ENCODE assay signal across 7 mouse cellular contexts in the genomic region with DNA sequence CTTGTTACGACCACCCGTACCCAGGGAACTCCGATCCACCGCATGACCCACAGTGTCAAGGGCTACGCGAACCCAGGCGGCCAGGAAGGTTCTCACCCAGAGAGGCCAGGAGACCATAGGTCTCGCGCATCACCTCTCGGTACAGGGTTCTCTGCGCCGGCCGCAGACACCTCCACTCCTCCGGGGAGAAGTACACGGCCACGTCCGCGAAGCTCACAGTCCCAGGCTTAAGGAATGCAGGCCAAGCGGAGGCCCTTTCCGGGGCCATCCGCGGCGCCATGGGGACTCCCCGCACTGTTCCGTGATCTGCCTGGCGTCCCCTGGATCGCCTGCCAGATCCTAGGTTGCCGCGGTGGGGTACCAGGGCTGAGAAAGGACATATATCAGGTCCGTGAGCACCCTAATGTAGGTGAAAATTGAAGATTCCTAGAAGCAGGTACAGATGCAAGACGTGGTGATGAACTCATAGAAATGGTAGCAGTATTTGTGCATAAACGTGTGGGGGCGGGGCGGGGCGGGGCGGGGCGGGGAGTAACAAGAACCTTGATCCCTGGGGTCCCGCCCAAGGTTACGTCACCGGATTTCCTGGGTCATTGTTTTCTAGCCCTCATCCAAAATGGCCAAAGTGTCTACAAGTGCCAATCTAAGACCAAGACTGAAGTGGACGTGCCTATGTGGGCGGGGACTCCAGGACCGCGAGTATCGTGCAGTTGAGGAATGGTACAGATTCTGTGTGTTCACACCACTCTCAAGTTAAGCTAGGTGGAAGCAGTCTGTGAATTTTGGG. TPM values are rescaled to one million over a fixed set of nuclear protein-coding genes. Genes with fewer than 3 reads are reported as not detected.
DNase-seq lines count a peak whose midpoint lies in the region; ATAC-seq lines count a peak whose summit lies in the region.

TSS of gene E430018J23Rik (minus strand) at position 473 of the 787 bp plus-strand sequence.

- H3K36me3 ChIP-seq in intestine, embryonic 15.5 days: peaks cover 14% of the 10 kb centered on the region
- H3K36me3 ChIP-seq in midbrain, embryonic 10.5 days: peaks cover 20% of the 10 kb centered on the region

- H3K27me3 ChIP-seq in intestine, embryonic 15.5 days (replicated peaks): no peaks in the 10 kb centered on the region
- no peaks in the 10 kb centered on the region for H3K27me3 ChIP-seq in midbrain, embryonic 10.5 days (ENCODE audit: low read depth, poor library complexity, severe bottlenecking)

- H3K27ac ChIP-seq in intestine, embryonic 15.5 days: peak within 1 kb of the TSS; percentile 91
- peak within 1 kb of the TSS; percentile 90 for H3K27ac ChIP-seq in midbrain, embryonic 10.5 days (replicated peaks)

- peak; percentile 96 for ATAC-seq in intestine, embryonic 15.5 days

- no peaks in the 10 kb centered on the region for H3K9me3 ChIP-seq in intestine, embryonic 15.5 days
- H3K9me3 ChIP-seq in midbrain, embryonic 10.5 days (replicated peaks): no peaks in the 10 kb centered on the region

- WGBS in intestine, embryonic 15.5 days: under 1% methylated on average over 45 of the region's 45 CpGs
- whole genome bisulfite sequencing in midbrain, embryonic 10.5 days: 1% methylated on average over 45 of the region's 45 CpGs

- intact Hi-C loops in gastrocnemius, postnatal 36 days (cut with DNase I): no loop called here
- intact Hi-C loops in left cerebral cortex, postnatal 25 days (cut with DNase I): no loop called here

- DNase-seq in adrenal gland, adult 2 months: peak; percentile 97
- peak; percentile 98 for DNase-seq in embryo, embryonic 11.5 days (ENCODE audit: low read depth, low spot score)
- peak; percentile 96 to 97 for DNase-seq in gastrocnemius, postnatal 36 days
- peak; percentile 95 to 99 for DNase-seq in left cerebral cortex, postnatal 25 days (ENCODE audit: low spot score in 2 of 2)
- DNase-seq in midbrain, embryonic 10.5 days (ENCODE audit: low spot score): peak; percentile 95
- DNase-seq in right cerebral cortex, postnatal 4 days: peak; percentile 92

- peak within 1 kb of the TSS; percentile 83 for H3K9ac ChIP-seq in intestine, embryonic 15.5 days

- H3K4me1 ChIP-seq in intestine, embryonic 15.5 days (replicated peaks): peaks cover 9% of the 10 kb centered on the region
- H3K4me1 ChIP-seq in midbrain, embryonic 10.5 days: peaks cover 26% of the 10 kb centered on the region

- peak within 1 kb of the TSS; percentile 72 for H3K4me3 ChIP-seq in intestine, embryonic 15.5 days (replicated peaks)
- peak within 1 kb of the TSS; percentile 81 for H3K4me3 ChIP-seq in midbrain, embryonic 10.5 days

- peak within 1 kb of the TSS; percentile 74 for H3K4me2 ChIP-seq in intestine, embryonic 15.5 days (replicated peaks)

RNA-seq across cellular contexts. Expression of gene E430018J23Rik, which starts in this region (rescaled TPM):
- 10 to 100 TPM in 1 of 2 experiments, 1 to 10 TPM in 1; 7.1 to 10.3 TPM for total RNA-seq in adrenal gland, adult 2 months (2021)
- 8.9 and 10.0 TPM in 2 replicates for polyA plus RNA-seq in adrenal gland, adult 2 months (2012; rRNA removed)
- 1 to 10 TPM; 1.3 to 2.6 TPM for total RNA-seq in gastrocnemius, postnatal 36 days (2021)
- 8.0 and 9.3 TPM in 2 replicates for polyA plus RNA-seq in intestine, embryonic 15.5 days (2015; fragmentation: Nextera tagmentation; extraction: Ambion mirVana)
- total RNA-seq in left cerebral cortex, postnatal 25 days (2021): 1 to 10 TPM; 6.6 to 7.9 TPM
- polyA plus RNA-seq in midbrain, embryonic 10.5 days (2016; fragmentation: Nextera tagmentation; extraction: Ambion mirVana): 5.4 and 6.3 TPM in 2 replicates

Comparison
In these comparisons a context has a peak if more than half of its experiments do, and no peak if none do; other contexts are left out.
1. Peak in every context shown above with its lines: DNase-seq, ATAC-seq, H3K4me3 ChIP-seq and H3K27ac ChIP-seq.